Mouse (Mus musculus) brain, embryonic 14.5 days (tissue): ENCODE results near the gene Osbp.

Experiments used
- CTCF ChIP-seq: fragments of 200-500 bp; IDR thresholded peaks from 2 replicates; pipeline ENCODE4 v1.5.1; 2012; ENCODE audit warnings: inconsistent platforms, mild to moderate bottlenecking, moderate library complexity, borderline replicate concordance; ENCODE audit not compliant: insufficient read depth, insufficient read length; ENCODE audit errors: extremely low read depth
- POLR2A ChIP-seq: fragments of 200-500 bp; IDR thresholded peaks from 2 replicates; pipeline ENCODE4 v1.6.1; 2012; ENCODE audit warnings: mild to moderate bottlenecking, inconsistent platforms, borderline replicate concordance; ENCODE audit not compliant: poor library complexity, insufficient read depth, insufficient read length, severe bottlenecking; ENCODE audit errors: extremely low read depth

DNA sequence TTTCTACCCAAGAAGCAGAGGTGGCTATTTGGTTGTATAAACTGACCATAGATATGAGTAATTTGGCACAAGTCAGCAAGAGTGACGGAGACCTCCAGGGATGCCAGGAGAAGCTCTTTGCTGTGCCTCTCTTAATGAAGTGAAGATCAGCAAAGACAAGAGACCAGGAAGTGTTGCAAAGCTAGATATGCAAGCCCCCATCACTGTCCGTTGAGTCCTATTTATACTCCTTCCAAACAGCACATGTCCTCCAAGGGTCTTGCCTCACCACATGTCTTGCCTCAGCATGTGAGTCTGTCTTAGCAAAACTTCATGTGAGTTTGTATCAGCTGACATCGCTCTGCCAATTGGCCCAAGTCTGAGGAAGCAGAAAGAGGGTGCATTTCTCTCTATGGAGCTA lies 59.6 kb downstream of the Osbp start:
- TF ChIP-seq POLR2A (no peak), CTCF (no peak)
